Mouse (Mus musculus) brain, embryonic 14.5 days (tissue): ENCODE results near the gene Adh7.

Experiments
- CTCF ChIP-seq: fragments of 200-500 bp; IDR thresholded peaks from 2 replicates; pipeline ENCODE4 v1.5.1; 2012; ENCODE audit warnings: inconsistent platforms, mild to moderate bottlenecking, moderate library complexity, borderline replicate concordance; ENCODE audit not compliant: insufficient read depth, insufficient read length; ENCODE audit errors: extremely low read depth
- POLR2A ChIP-seq: fragments of 200-500 bp; IDR thresholded peaks from 2 replicates; pipeline ENCODE4 v1.6.1; 2012; ENCODE audit warnings: mild to moderate bottlenecking, inconsistent platforms, borderline replicate concordance; ENCODE audit not compliant: poor library complexity, insufficient read depth, insufficient read length, severe bottlenecking; ENCODE audit errors: extremely low read depth

DNA sequence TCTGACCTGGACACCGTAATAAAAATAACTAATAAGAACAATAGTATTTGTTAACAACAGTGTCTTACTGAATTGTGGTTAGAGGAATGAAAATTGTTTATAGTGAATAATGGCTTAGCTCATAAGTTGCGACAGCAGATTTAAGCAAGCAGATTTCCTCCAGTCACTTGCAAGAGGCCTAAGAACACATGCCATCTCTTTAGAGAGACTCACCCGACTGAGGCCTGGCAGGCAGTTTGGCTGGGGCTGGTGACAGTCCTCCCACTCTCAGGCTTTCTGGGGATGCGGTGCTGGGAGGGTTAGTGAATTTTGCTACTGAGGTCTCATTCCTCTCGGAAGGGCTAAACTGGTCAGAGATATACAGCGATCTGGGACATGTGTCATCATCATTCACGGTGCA, 34.2 kb upstream of the Adh7 start:
- no peak for TF ChIP-seq POLR2A
- no peak for TF ChIP-seq CTCF
